8 mouse cellular contexts compared by ENCODE assay signal in genomic region chr5:144694161-144694560, GRCm38 (mm10).
A peak's percentile ranks its signal among the peaks of the same experiment; 100 is the strongest.
DNase-seq lines count a peak whose midpoint lies in the region.
"Had no signal": no experiment of that assay in that cellular context is flagged by ENCODE, and none has a peak within 500 bp of the region (broad histone marks: within the 10 kb centered on the region; RNA-seq: fewer than 3 reads in every experiment).

No protein-coding gene starts in this region.

- intact Hi-C loops in left cerebral cortex, postnatal 10 days (cut with DNase I) = no loop called here

- peak; percentile 14 for DNase-seq in kidney, adult 9 months
- no peak for DNase-seq in kidney, adult 11 months
- peak; percentile 45 for DNase-seq in thymus, postnatal 4 days
- no peak for DNase-seq in thymus, postnatal 0 days (ENCODE audit: low spot score)
- DNase-seq in adrenal gland, postnatal 36 days = peak; percentile 15 to 25
- DNase-seq in left cerebral cortex, postnatal 10 days (ENCODE audit: extremely low spot score in 1 of 2, low spot score in 2 of 2) = no peak
- no peak for DNase-seq in layer of hippocampus, adult 9-10 months (ENCODE audit: low spot score)
- DNase-seq: gastrocnemius, postnatal 10 days had no signal

Comparison
In these comparisons a context has a peak if more than half of its experiments do, and no peak if none do; other contexts are left out.
1. DNase-seq: peak in kidney, adult 9 months (single experiment), thymus, postnatal 4 days (single experiment) and adrenal gland, postnatal 36 days (2 of 2); none in kidney, adult 11 months (single experiment), thymus, postnatal 0 days (single experiment), left cerebral cortex, postnatal 10 days (0 of 2) and layer of hippocampus, adult 9-10 months (single experiment).